Mouse (Mus musculus): ENCODE measurements around the gene Mfsd2b. TPM values are rescaled to one million over a fixed set of nuclear protein-coding genes. Genes with fewer than 3 reads are reported as not detected.
"Not testable (repeated sequence)": the region's sequence is repeated elsewhere in the genome, so short reads cannot be mapped to it uniquely, and the experiment has no call there.

The Mfsd2b gene
- polyA plus RNA-seq, 1 experiment from 2014 or later: 0.76 TPM

GRCm38 (mm10) chr12:4906951-4907906, 33.1 kb upstream of the Mfsd2b start, which contains the start of gene Ubxn2a:
Gene Ubxn2a (minus strand): TSS chr12:4907705.
- no peaks in the 10 kb centered on the region for H3K4me1 ChIP-seq (ENCODE audit: control insufficient read depth, insufficient read depth, low read length)
- peak within 1 kb of the TSS; percentile 96 for H3K9ac ChIP-seq (ENCODE audit: low read length)
- peak within 1 kb of the TSS; percentile 87 for H3K4me2 ChIP-seq (ENCODE audit: low read depth, low read length)
- H3K9me3 ChIP-seq (replicated peaks; ENCODE audit: control insufficient read depth, low read length): no peaks in the 10 kb centered on the region
- no peaks in the 10 kb centered on the region for H3K36me3 ChIP-seq (ENCODE audit: control insufficient read depth, insufficient read depth)
- under 1% methylated on average over 123 of the region's 125 CpGs for WGBS
- H3K27me3 ChIP-seq (ENCODE audit: control insufficient read depth, insufficient read depth, low read length): no peaks in the 10 kb centered on the region
- H3K4me3 ChIP-seq (ENCODE audit: low read length): peak within 1 kb of the TSS; percentile 90
- ATAC-seq (replicated peaks; ENCODE audit: extremely low read depth, insufficient read depth, low FRiP score): peak; percentile 95
- peak within 1 kb of the TSS; percentile 88 for H3K27ac ChIP-seq (ENCODE audit: low read length)

GRCm38 (mm10) chr12:4906476-4906875, 32.3 kb upstream of the Mfsd2b start:
- no peak for ATAC-seq (replicated peaks; ENCODE audit: extremely low read depth, insufficient read depth, low FRiP score)
- Histone ChIP-seq H3K27ac (ENCODE audit: low read length) (no peak overlapping the region; the same call in 1 of the 2 replicates), H3K4me3 (ENCODE audit: low read length) (peak overlapping the region; percentile 90), H3K9me3 (replicated peaks; ENCODE audit: control insufficient read depth, low read length) (no peaks in the 10 kb centered on the region), H3K36me3 (ENCODE audit: control insufficient read depth, insufficient read depth) (0 out of 2 replicates have a peak, but pooled peaks cover under 1% of the 10 kb centered on the region), H3K9ac (ENCODE audit: low read length) (peak overlapping the region; percentile 96), H3K4me2 (ENCODE audit: low read depth, low read length) (peak overlapping the region; percentile 87), H3K27me3 (ENCODE audit: control insufficient read depth, insufficient read depth, low read length) (no peaks in the 10 kb centered on the region), H3K4me1 (ENCODE audit: control insufficient read depth, insufficient read depth, low read length) (no peaks in the 10 kb centered on the region)
- 47% methylated on average over 7 of the region's 7 CpGs for WGBS

GRCm38 (mm10) chr12:4905946-4906345, 31.8 kb upstream of the Mfsd2b start:
- no peaks in the 10 kb centered on the region for H3K4me1 ChIP-seq (ENCODE audit: control insufficient read depth, insufficient read depth, low read length)
- no peaks in the 10 kb centered on the region for H3K27me3 ChIP-seq (ENCODE audit: control insufficient read depth, insufficient read depth, low read length)
- ATAC-seq (replicated peaks; ENCODE audit: extremely low read depth, insufficient read depth, low FRiP score): no peak
- H3K9ac ChIP-seq (ENCODE audit: low read length): no peak overlapping the region
- H3K4me3 ChIP-seq (ENCODE audit: low read length): no peak overlapping the region
- H3K36me3 ChIP-seq (ENCODE audit: control insufficient read depth, insufficient read depth): 0 out of 2 replicates have a peak, but pooled peaks cover 2% of the 10 kb centered on the region
- no peaks in the 10 kb centered on the region for H3K9me3 ChIP-seq (replicated peaks; ENCODE audit: control insufficient read depth, low read length)
- no peak overlapping the region for H3K27ac ChIP-seq (ENCODE audit: low read length)
- H3K4me2 ChIP-seq (ENCODE audit: low read depth, low read length): no peak overlapping the region
- 79% methylated on average over 7 of the region's 7 CpGs for WGBS

GRCm38 (mm10) chr12:4898024-4898423, 23.9 kb upstream of the Mfsd2b start:
- Histone ChIP-seq H3K4me3 (ENCODE audit: low read length) (no peak overlapping the region), H3K9ac (ENCODE audit: low read length) (no peak overlapping the region), H3K9me3 (replicated peaks; ENCODE audit: control insufficient read depth, low read length) (no peaks in the 10 kb centered on the region), H3K27me3 (ENCODE audit: control insufficient read depth, insufficient read depth, low read length) (no peaks in the 10 kb centered on the region), H3K4me1 (ENCODE audit: control insufficient read depth, insufficient read depth, low read length) (no peaks in the 10 kb centered on the region), H3K27ac (ENCODE audit: low read length) (no peak overlapping the region), H3K36me3 (ENCODE audit: control insufficient read depth, insufficient read depth) (peaks cover 4% of the 10 kb centered on the region; the same call in 1 of the 2 replicates), H3K4me2 (ENCODE audit: low read depth, low read length) (no peak overlapping the region)
- 95% methylated on average over 5 of the region's 5 CpGs for WGBS
- ATAC-seq (replicated peaks; ENCODE audit: extremely low read depth, insufficient read depth, low FRiP score): no peak

- H3K27ac ChIP-seq (ENCODE audit: low read length): no peak overlapping the region
- H3K4me2 ChIP-seq (ENCODE audit: low read depth, low read length): no peak overlapping the region
- H3K4me1 ChIP-seq (ENCODE audit: control insufficient read depth, insufficient read depth, low read length): 0 out of 2 replicates have a peak, but pooled peaks cover 4% of the 10 kb centered on the region
- H3K27me3 ChIP-seq (ENCODE audit: control insufficient read depth, insufficient read depth, low read length): no peaks in the 10 kb centered on the region
- H3K36me3 ChIP-seq (ENCODE audit: control insufficient read depth, insufficient read depth): peaks cover 3% of the 10 kb centered on the region; the same call in 1 of the 2 replicates
- WGBS: 87% methylated on average over 1 of the region's 1 CpGs
- H3K9ac ChIP-seq (ENCODE audit: low read length): no peak overlapping the region
- no peaks in the 10 kb centered on the region for H3K9me3 ChIP-seq (replicated peaks; ENCODE audit: control insufficient read depth, low read length)
- no peak overlapping the region for H3K4me3 ChIP-seq (ENCODE audit: low read length)
- ATAC-seq (replicated peaks; ENCODE audit: extremely low read depth, insufficient read depth, low FRiP score): no peak
Measured at GRCm38 (mm10) chr12:4889891-4890290, 15.7 kb upstream of the Mfsd2b start.

GRCm38 (mm10) chr12:4889251-4889650, 15.1 kb upstream of the Mfsd2b start:
- Histone ChIP-seq H3K9ac (ENCODE audit: low read length) (no peak overlapping the region), H3K4me1 (ENCODE audit: control insufficient read depth, insufficient read depth, low read length) (0 out of 2 replicates have a peak, but pooled peaks cover 4% of the 10 kb centered on the region), H3K27me3 (ENCODE audit: control insufficient read depth, insufficient read depth, low read length) (no peaks in the 10 kb centered on the region), H3K36me3 (ENCODE audit: control insufficient read depth, insufficient read depth) (peaks cover 3% of the 10 kb centered on the region; the same call in 1 of the 2 replicates), H3K27ac (ENCODE audit: low read length) (no peak overlapping the region), H3K4me3 (ENCODE audit: low read length) (no peak overlapping the region), H3K4me2 (ENCODE audit: low read depth, low read length) (no peak overlapping the region), H3K9me3 (replicated peaks; ENCODE audit: control insufficient read depth, low read length) (no peaks in the 10 kb centered on the region)
- ATAC-seq (replicated peaks; ENCODE audit: extremely low read depth, insufficient read depth, low FRiP score): no peak
- 52% methylated on average over 2 of the region's 2 CpGs for WGBS

- Histone ChIP-seq H3K4me3 (ENCODE audit: low read length) (no peak overlapping the region), H3K4me2 (ENCODE audit: low read depth, low read length) (no peak overlapping the region), H3K9me3 (replicated peaks; ENCODE audit: control insufficient read depth, low read length) (no peaks in the 10 kb centered on the region), H3K4me1 (ENCODE audit: control insufficient read depth, insufficient read depth, low read length) (0 out of 2 replicates have a peak, but pooled peaks cover 4% of the 10 kb centered on the region), H3K27me3 (ENCODE audit: control insufficient read depth, insufficient read depth, low read length) (no peaks in the 10 kb centered on the region), H3K36me3 (ENCODE audit: control insufficient read depth, insufficient read depth) (0 out of 2 replicates have a peak, but pooled peaks cover 3% of the 10 kb centered on the region), H3K27ac (ENCODE audit: low read length) (no peak overlapping the region), H3K9ac (ENCODE audit: low read length) (no peak overlapping the region)
- no peak for ATAC-seq (replicated peaks; ENCODE audit: extremely low read depth, insufficient read depth, low FRiP score)
Measured at GRCm38 (mm10) chr12:4888739-4889138, 14.6 kb upstream of the Mfsd2b start.

- peaks cover 13% of the 10 kb centered on the region for H3K36me3 ChIP-seq (ENCODE audit: control insufficient read depth, insufficient read depth)
- not testable (repeated sequence) for H3K27ac ChIP-seq (ENCODE audit: low read length); H3K9me3 ChIP-seq (replicated peaks; ENCODE audit: control insufficient read depth, low read length); ATAC-seq (replicated peaks; ENCODE audit: extremely low read depth, insufficient read depth, low FRiP score); H3K4me1 ChIP-seq (ENCODE audit: control insufficient read depth, insufficient read depth, low read length); H3K4me3 ChIP-seq (ENCODE audit: low read length); H3K9ac ChIP-seq (ENCODE audit: low read length); H3K4me2 ChIP-seq (ENCODE audit: low read depth, low read length); H3K27me3 ChIP-seq (ENCODE audit: control insufficient read depth, insufficient read depth, low read length)
- WGBS: 98% methylated on average over 4 of the region's 4 CpGs
Measured at GRCm38 (mm10) chr12:4886581-4886980, 12.4 kb upstream of the Mfsd2b start.

- Histone ChIP-seq H3K27ac (ENCODE audit: low read length) (no peak overlapping the region), H3K36me3 (ENCODE audit: control insufficient read depth, insufficient read depth) (peaks cover 16% of the 10 kb centered on the region), H3K9ac (ENCODE audit: low read length) (no peak overlapping the region), H3K4me2 (ENCODE audit: low read depth, low read length) (no peak overlapping the region), H3K27me3 (ENCODE audit: control insufficient read depth, insufficient read depth, low read length) (no peaks in the 10 kb centered on the region), H3K4me3 (ENCODE audit: low read length) (no peak overlapping the region), H3K9me3 (replicated peaks; ENCODE audit: control insufficient read depth, low read length) (no peaks in the 10 kb centered on the region), H3K4me1 (ENCODE audit: control insufficient read depth, insufficient read depth, low read length) (0 out of 2 replicates have a peak, but pooled peaks cover 4% of the 10 kb centered on the region)
- no peak for ATAC-seq (replicated peaks; ENCODE audit: extremely low read depth, insufficient read depth, low FRiP score)
- 75% methylated on average over 1 of the region's 1 CpGs for WGBS
Measured at GRCm38 (mm10) chr12:4885062-4885461, 10.9 kb upstream of the Mfsd2b start.

All from heart, embryonic 16.5 days (tissue).